Mouse (Mus musculus) embryonic fibroblast, embryonic 13.5 days (primary cell): ENCODE measurements at regions not wholly inside any gene's neighbourhood (a gene's known extent, or its start where the extent isn't known, plus 50 kb on each side); places are given as distances from the start of the nearest gene placed in this dataset.

Experiments used
- H3K27ac ChIP-seq: 2 replicates; pipeline ENCODE4 v1.5.1; 2012; ENCODE audit warnings: low read length, control low read depth, inconsistent platforms; ENCODE audit not compliant: insufficient read depth
- H3K4me1 ChIP-seq: 2 replicates; pipeline ENCODE4 v1.6.1; 2011; ENCODE audit warnings: low read length; ENCODE audit not compliant: control insufficient read depth, insufficient read depth
- H3K4me3 ChIP-seq: 2 replicates; pipeline ENCODE4 v1.5.1; 2011; ENCODE audit warnings: mild to moderate bottlenecking, control low read depth, low read length; ENCODE audit not compliant: insufficient read depth
- CTCF ChIP-seq: IDR thresholded peaks from 2 replicates; pipeline ENCODE4 v1.5.1; 2011; ENCODE audit warnings: mild to moderate bottlenecking, control low read depth, low read length, moderate library complexity, borderline replicate concordance; ENCODE audit not compliant: insufficient read depth
- POLR2A ChIP-seq: IDR thresholded peaks from 2 replicates; pipeline ENCODE4 v1.6.1; 2011; ENCODE audit warnings: low read depth, mild to moderate bottlenecking, control low read depth, low read length, moderate library complexity

- Histone ChIP-seq H3K4me3 (no peak overlapping the region), H3K4me1 (no peaks in the 10 kb centered on the region), H3K27ac (no peak overlapping the region)
- TF ChIP-seq CTCF: no peak
- no peak for TF ChIP-seq POLR2A
These were observed 357.7 kb downstream of the Mtx2 start for GRCm38 (mm10) chr2:75183293-75183692.

GRCm38 (mm10) chr2:75202587-75203220 is 377.1 kb downstream of the Mtx2 start:
- TF ChIP-seq POLR2A (no peak), CTCF (no peak)
- Histone ChIP-seq H3K27ac (no peak overlapping the region), H3K4me3 (no peak overlapping the region), H3K4me1 (no peaks in the 10 kb centered on the region)

GRCm38 (mm10) chr2:75208821-75209758 is 383.5 kb downstream of the Mtx2 start:
- no peak overlapping the region for H3K4me3 ChIP-seq
- TF ChIP-seq CTCF (no peak), POLR2A (no peak)
- no peak overlapping the region for H3K27ac ChIP-seq
- no peaks in the 10 kb centered on the region for H3K4me1 ChIP-seq

GRCm38 (mm10) chr2:75209790-75210583 is 384.4 kb downstream of the Mtx2 start:
- H3K4me3 ChIP-seq: no peak overlapping the region
- no peak overlapping the region for H3K27ac ChIP-seq
- no peaks in the 10 kb centered on the region for H3K4me1 ChIP-seq
- TF ChIP-seq POLR2A (no peak), CTCF (no peak)

- Histone ChIP-seq H3K4me1 (peaks cover 4% of the 10 kb centered on the region), H3K27ac (no peak overlapping the region), H3K4me3 (no peak overlapping the region)
- no peak for TF ChIP-seq POLR2A
- no peak for TF ChIP-seq CTCF
These were observed 391.3 kb downstream of the Mtx2 start for GRCm38 (mm10) chr2:75216931-75217330.

- Histone ChIP-seq H3K4me1 (peaks cover 6% of the 10 kb centered on the region), H3K4me3 (no peak overlapping the region), H3K27ac (no peak overlapping the region)
- TF ChIP-seq CTCF (no peak), POLR2A (no peak)
These were observed 395.3 kb downstream of the Mtx2 start for GRCm38 (mm10) chr2:75220775-75221359.

GRCm38 (mm10) chr2:75224443-75224842 is 398.8 kb downstream of the Mtx2 start:
- Histone ChIP-seq H3K27ac (no peak overlapping the region), H3K4me1 (peaks cover 2% of the 10 kb centered on the region; the same call in 1 of the 2 replicates), H3K4me3 (no peak overlapping the region)
- TF ChIP-seq CTCF: no peak
- no peak for TF ChIP-seq POLR2A

GRCm38 (mm10) chr2:75240976-75241375 is 415.4 kb downstream of the Mtx2 start:
- H3K4me1 ChIP-seq: no peaks in the 10 kb centered on the region
- TF ChIP-seq POLR2A: no peak
- TF ChIP-seq CTCF: no peak
- H3K27ac ChIP-seq: no peak overlapping the region

GRCm38 (mm10) chr2:75244311-75245033 is 414.6 kb upstream of the Hnrnpa3 start:
- H3K4me3 ChIP-seq: no peak overlapping the region
- no peak for TF ChIP-seq POLR2A
- TF ChIP-seq CTCF: no peak
- H3K27ac ChIP-seq: no peak overlapping the region
- H3K4me1 ChIP-seq: no peaks in the 10 kb centered on the region

More at GRCm38 (mm10) chr2:75240976-75241375, 415.4 kb downstream of the Mtx2 start:
- H3K4me3 ChIP-seq: no peak overlapping the region
